Mouse (Mus musculus) CH12.LX (cell line): Measurements from ENCODE around the gene Riok2.

Source experiments
- CHD1 ChIP-seq: IDR thresholded peaks from 2 replicates; pipeline ENCODE4 v1.6.1; 2012; ENCODE audit warnings: low read depth, low read length, improper control_type of control experiment, inconsistent platforms
- CTCF ChIP-seq, 2 experiments: IDR thresholded peaks in 1 of 2; conservative IDR thresholded peaks in 1 of 2; 2 replicates each; pipeline ENCODE4 v1.5.1; 2011 to 2012; ENCODE audit warnings: low read depth in 2 of 2, low read length in 2 of 2, improper control_type of control experiment in 1 of 2, inconsistent platforms in 1 of 2, mild to moderate bottlenecking in 1 of 2, moderate library complexity in 1 of 2
- GABPA ChIP-seq: IDR thresholded peaks from 2 replicates; pipeline ENCODE4 v1.6.1; 2012; ENCODE audit warnings: low read depth, low read length, improper control_type of control experiment, inconsistent platforms; ENCODE audit not compliant: insufficient replicate concordance
- MYC ChIP-seq: IDR thresholded peaks from 2 replicates; pipeline ENCODE4 v1.6.1; 2011; ENCODE audit warnings: low read depth, mild to moderate bottlenecking, improper control_type of control experiment, low read length
- POLR2A ChIP-seq: IDR thresholded peaks from 2 replicates; pipeline ENCODE4 v1.6.1; 2011; ENCODE audit warnings: low read depth, mild to moderate bottlenecking, improper control_type of control experiment, low read length
- USF1 ChIP-seq: IDR thresholded peaks from 2 replicates; pipeline ENCODE4 v1.6.1; 2014; ENCODE audit warnings: low read depth, mild to moderate bottlenecking, inconsistent platforms, low read length, improper control_type of control experiment
- ZC3H11A ChIP-seq: IDR thresholded peaks from 2 replicates; pipeline ENCODE4 v1.6.1; 2012; ENCODE audit warnings: low read depth, mild to moderate bottlenecking, inconsistent platforms, low read length, improper control_type of control experiment

- TF ChIP-seq GABPA (no peak), MYC (no peak), USF1 (no peak), POLR2A (no peak), ZC3H11A (no peak), CTCF (conservative IDR thresholded peaks at IDR 0.05 in 1 of 2, IDR thresholded peaks at IDR 0.05 in 1 of 2; ENCODE audit: low read depth in 2 of 2, low read length in 2 of 2) (no peak), CHD1 (no peak)
These were observed 30.9 kb downstream of the Riok2 start for GRCm38 (mm10) chr17:17404811-17405544.
